Mouse (Mus musculus): ENCODE measurements around the gene Arhgap5. TPM values are rescaled to one million over a fixed set of nuclear protein-coding genes. Genes with fewer than 3 reads are reported as not detected.

Gene Arhgap5
- polyA plus RNA-seq (2015; fragmentation: Nextera tagmentation; extraction: Ambion mirVana): 26.9 and 29.4 TPM in 2 replicates

DNA sequence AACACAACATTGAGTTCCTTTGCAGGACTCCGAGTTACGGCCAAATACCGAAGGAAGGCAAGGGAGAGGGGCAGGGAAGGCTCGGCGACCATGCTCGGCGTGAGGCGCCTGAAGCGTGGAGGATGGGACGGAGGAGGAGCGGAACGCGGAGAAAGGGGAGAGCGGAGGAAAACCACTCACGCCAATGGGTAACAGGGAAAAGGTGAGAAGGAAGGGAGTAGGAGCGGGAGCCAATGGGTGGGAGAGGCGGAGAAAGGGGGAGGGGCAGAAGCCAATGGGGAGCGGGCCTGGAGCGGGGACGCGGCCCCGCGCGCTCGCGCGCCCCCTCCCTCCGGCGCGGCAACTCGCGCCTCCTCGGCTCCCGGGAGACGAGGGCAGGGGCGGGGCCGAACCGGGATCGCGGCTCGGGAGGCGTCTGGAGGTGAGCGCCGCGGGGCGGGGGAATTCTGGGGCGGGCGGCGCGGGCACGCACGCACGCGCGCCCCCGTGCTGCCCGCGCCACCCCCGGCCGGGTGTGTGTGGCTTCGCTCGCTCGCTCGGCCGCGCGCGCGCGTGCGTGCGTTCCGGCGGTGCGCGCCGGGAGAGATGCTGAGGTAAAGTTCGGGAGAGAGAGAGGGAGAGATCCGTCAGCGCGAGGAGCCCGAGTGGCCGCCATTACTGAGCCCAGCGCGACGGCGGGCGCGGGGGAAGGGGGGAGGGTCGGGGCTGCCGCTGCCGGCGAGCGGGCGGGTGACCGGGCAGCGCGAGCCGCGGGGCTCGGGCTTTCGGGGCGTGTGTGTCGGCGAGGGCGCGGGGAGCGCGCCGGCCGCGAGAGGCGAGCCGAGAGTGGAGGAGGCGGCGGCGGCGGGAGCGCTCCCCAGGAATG, at the start of gene Arhgap5:
TSS of gene Arhgap5 (plus strand) at position 517 of the 865 bp plus-strand sequence.
- 1% methylated on average over 77 of the region's 119 CpGs for WGBS
- Histone ChIP-seq H3K4me3 (peak within 1 kb of the TSS; percentile 99), H3K27ac (replicated peaks) (peak within 1 kb of the TSS; percentile 100), H3K36me3 (no peaks in the 10 kb centered on the region), H3K27me3 (replicated peaks) (no peaks in the 10 kb centered on the region), H3K4me1 (peaks cover 31% of the 10 kb centered on the region), H3K9ac (peak within 1 kb of the TSS; percentile 100), H3K9me3 (no peaks in the 10 kb centered on the region), H3K4me2 (peak within 1 kb of the TSS; percentile 78)
- peak; percentile 95 for ATAC-seq (ENCODE audit: extremely low read depth, insufficient number of reproducible peaks, low FRiP score, low TSS enrichment)

GRCm38 (mm10) chr12:52464593-52464992, 39.2 kb upstream of the Arhgap5 start:
- Histone ChIP-seq H3K27ac (replicated peaks) (no peak overlapping the region), H3K27me3 (replicated peaks) (no peaks in the 10 kb centered on the region), H3K9ac (no peak overlapping the region), H3K4me2 (no peak overlapping the region), H3K4me3 (no peak overlapping the region), H3K9me3 (no peaks in the 10 kb centered on the region), H3K36me3 (no peaks in the 10 kb centered on the region), H3K4me1 (peaks cover 6% of the 10 kb centered on the region; the same call in 1 of the 2 replicates)
- no peak for ATAC-seq (ENCODE audit: extremely low read depth, insufficient number of reproducible peaks, low FRiP score, low TSS enrichment)

GRCm38 (mm10) chr12:52471621-52472020, 32.2 kb upstream of the Arhgap5 start:
- no peak for ATAC-seq (ENCODE audit: extremely low read depth, insufficient number of reproducible peaks, low FRiP score, low TSS enrichment)
- no peak overlapping the region for H3K9ac ChIP-seq
- no peaks in the 10 kb centered on the region for H3K4me1 ChIP-seq
- WGBS: 81% methylated on average over 4 of the region's 4 CpGs
- no peak overlapping the region for H3K4me2 ChIP-seq
- H3K4me3 ChIP-seq: no peak overlapping the region
- no peak overlapping the region for H3K27ac ChIP-seq (replicated peaks)
- no peaks in the 10 kb centered on the region for H3K36me3 ChIP-seq
- no peaks in the 10 kb centered on the region for H3K9me3 ChIP-seq
- no peaks in the 10 kb centered on the region for H3K27me3 ChIP-seq (replicated peaks)

GRCm38 (mm10) chr12:52473988-52474968, 29.5 kb upstream of the Arhgap5 start:
- Histone ChIP-seq H3K4me2 (peak overlapping the region; percentile 41), H3K27me3 (replicated peaks) (no peaks in the 10 kb centered on the region), H3K9me3 (no peaks in the 10 kb centered on the region), H3K4me1 (peaks cover 8% of the 10 kb centered on the region), H3K4me3 (no peak overlapping the region), H3K9ac (no peak overlapping the region), H3K36me3 (no peaks in the 10 kb centered on the region), H3K27ac (replicated peaks) (no peak overlapping the region)
- no peak for ATAC-seq (ENCODE audit: extremely low read depth, insufficient number of reproducible peaks, low FRiP score, low TSS enrichment)
- WGBS: 55% methylated on average over 18 of the region's 18 CpGs

DNA sequence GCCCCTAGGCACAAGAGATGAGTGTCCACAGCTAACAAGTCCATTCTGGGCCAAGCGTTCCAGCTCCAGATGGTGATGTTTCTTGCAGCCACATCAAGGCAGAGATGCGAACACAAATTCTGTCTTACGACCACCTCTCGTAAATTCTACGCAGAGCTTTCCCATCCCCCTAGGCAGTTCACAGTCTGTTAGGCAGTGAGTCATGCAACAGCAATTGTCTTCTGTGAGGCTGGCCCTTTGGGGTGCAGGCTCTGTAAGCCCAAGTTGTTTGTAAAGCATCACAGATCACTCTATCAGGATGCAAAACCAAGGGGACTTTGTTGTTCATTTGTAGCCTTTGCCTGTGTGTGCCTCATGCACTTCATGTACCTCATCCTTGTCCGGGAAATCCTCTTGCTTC, 27.7 kb upstream of the Arhgap5 start:
- H3K4me2 ChIP-seq: no peak overlapping the region
- no peak overlapping the region for H3K27ac ChIP-seq (replicated peaks)
- H3K9ac ChIP-seq: no peak overlapping the region
- H3K27me3 ChIP-seq (replicated peaks): no peaks in the 10 kb centered on the region
- peaks cover 24% of the 10 kb centered on the region for H3K4me1 ChIP-seq
- no peak for ATAC-seq (ENCODE audit: extremely low read depth, insufficient number of reproducible peaks, low FRiP score, low TSS enrichment)
- no peaks in the 10 kb centered on the region for H3K36me3 ChIP-seq
- WGBS: 76% methylated on average over 6 of the region's 6 CpGs
- no peak overlapping the region for H3K4me3 ChIP-seq
- no peaks in the 10 kb centered on the region for H3K9me3 ChIP-seq

DNA sequence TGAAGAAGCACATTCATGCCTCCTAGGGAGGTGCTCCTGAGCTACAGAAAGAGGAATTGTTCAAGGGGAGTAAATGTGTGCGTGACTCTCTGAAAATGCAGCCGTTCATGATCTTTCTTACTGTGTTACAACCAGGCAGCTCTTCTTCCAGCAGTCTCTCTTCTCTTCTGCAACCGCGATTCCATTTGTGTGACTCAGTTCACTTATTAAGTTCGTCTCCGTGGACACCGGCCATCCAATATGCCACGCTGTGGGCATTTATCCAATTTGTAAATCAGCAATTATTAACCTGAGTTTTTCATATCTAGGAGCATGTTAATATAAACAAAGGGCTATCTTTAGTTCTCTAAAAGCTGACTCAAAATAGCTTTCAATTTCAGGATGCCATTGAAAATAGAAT, 25.2 kb upstream of the Arhgap5 start:
- no peaks in the 10 kb centered on the region for H3K36me3 ChIP-seq
- H3K9ac ChIP-seq: no peak overlapping the region
- H3K9me3 ChIP-seq: no peaks in the 10 kb centered on the region
- ATAC-seq (ENCODE audit: extremely low read depth, insufficient number of reproducible peaks, low FRiP score, low TSS enrichment): no peak
- no peaks in the 10 kb centered on the region for H3K27me3 ChIP-seq (replicated peaks)
- H3K4me2 ChIP-seq: no peak overlapping the region
- H3K27ac ChIP-seq (replicated peaks): no peak overlapping the region
- no peak overlapping the region for H3K4me3 ChIP-seq
- 81% methylated on average over 8 of the region's 8 CpGs for whole genome bisulfite sequencing
- peaks cover 24% of the 10 kb centered on the region for H3K4me1 ChIP-seq

- H3K27me3 ChIP-seq (replicated peaks): no peaks in the 10 kb centered on the region
- 0 out of 2 replicates have a peak overlapping the region, but pooled peaks have one; percentile 12 for H3K27ac ChIP-seq (replicated peaks)
- H3K9me3 ChIP-seq: no peaks in the 10 kb centered on the region
- ATAC-seq (ENCODE audit: extremely low read depth, insufficient number of reproducible peaks, low FRiP score, low TSS enrichment): no peak
- WGBS: 33% methylated on average over 6 of the region's 6 CpGs
- no peak overlapping the region for H3K4me2 ChIP-seq
- no peak overlapping the region for H3K9ac ChIP-seq
- H3K4me1 ChIP-seq: peaks cover 24% of the 10 kb centered on the region
- H3K4me3 ChIP-seq: no peak overlapping the region
- H3K36me3 ChIP-seq: no peaks in the 10 kb centered on the region
Observed at GRCm38 (mm10) chr12:52479323-52479722, 24.4 kb upstream of the Arhgap5 start.

DNA sequence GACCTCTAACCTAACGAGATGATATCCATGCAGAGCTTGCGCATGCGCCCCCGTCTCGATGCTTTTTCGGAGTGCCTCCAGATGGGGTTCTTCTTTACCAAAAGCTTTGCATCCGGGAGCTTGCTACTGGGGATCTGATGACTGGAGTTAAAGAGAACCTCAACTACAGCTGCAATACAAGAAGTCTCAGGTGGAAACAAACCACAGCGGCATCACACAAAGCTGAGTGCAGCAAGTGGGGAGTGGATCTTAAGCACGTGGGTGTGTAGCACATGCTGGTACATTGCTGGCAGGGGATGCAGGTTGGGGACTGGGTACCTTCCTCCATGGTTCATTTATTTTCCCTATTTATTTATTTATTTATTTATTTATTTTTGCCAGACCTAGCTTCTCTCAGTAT, 22.9 kb upstream of the Arhgap5 start:
- Histone ChIP-seq H3K4me3 (no peak overlapping the region), H3K27me3 (replicated peaks) (no peaks in the 10 kb centered on the region), H3K4me2 (no peak overlapping the region), H3K9ac (no peak overlapping the region), H3K4me1 (peaks cover 24% of the 10 kb centered on the region), H3K27ac (replicated peaks) (no peak overlapping the region), H3K36me3 (no peaks in the 10 kb centered on the region), H3K9me3 (no peaks in the 10 kb centered on the region)
- no peak for ATAC-seq (ENCODE audit: extremely low read depth, insufficient number of reproducible peaks, low FRiP score, low TSS enrichment)
- 83% methylated on average over 9 of the region's 9 CpGs for WGBS

DNA sequence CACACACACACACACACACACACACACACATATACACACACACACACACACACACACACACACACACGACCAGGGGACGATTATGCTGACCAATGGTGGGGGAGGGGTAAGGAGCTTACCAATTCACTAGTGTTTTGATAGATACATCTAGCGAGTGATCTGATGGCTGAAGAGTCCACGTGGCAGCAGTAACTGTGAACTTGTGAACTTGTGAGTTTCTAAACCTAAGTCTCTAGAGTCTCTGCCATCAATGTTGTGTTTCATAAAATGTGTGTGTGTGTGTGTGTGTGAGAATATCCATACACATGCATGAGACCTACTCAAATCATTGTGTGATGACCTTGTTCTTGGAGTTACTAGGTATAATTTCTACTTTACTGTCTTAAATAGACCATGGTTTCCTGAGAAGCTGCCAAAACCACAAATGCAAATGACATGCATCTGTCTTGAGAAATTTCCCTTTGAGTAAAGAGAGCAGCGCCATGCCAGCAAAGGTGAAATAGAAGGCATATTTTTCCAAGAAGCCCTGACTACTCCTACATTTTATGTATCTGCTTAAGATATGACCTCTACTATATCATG, 21.7 kb upstream of the Arhgap5 start:
- Histone ChIP-seq H3K4me2 (no peak overlapping the region), H3K36me3 (no peaks in the 10 kb centered on the region), H3K4me3 (no peak overlapping the region), H3K27me3 (replicated peaks) (no peaks in the 10 kb centered on the region), H3K4me1 (peaks cover 24% of the 10 kb centered on the region), H3K9me3 (no peaks in the 10 kb centered on the region), H3K9ac (no peak overlapping the region), H3K27ac (replicated peaks) (no peak overlapping the region)
- 76% methylated on average over 5 of the region's 5 CpGs for WGBS
- no peak for ATAC-seq (ENCODE audit: extremely low read depth, insufficient number of reproducible peaks, low FRiP score, low TSS enrichment)

DNA sequence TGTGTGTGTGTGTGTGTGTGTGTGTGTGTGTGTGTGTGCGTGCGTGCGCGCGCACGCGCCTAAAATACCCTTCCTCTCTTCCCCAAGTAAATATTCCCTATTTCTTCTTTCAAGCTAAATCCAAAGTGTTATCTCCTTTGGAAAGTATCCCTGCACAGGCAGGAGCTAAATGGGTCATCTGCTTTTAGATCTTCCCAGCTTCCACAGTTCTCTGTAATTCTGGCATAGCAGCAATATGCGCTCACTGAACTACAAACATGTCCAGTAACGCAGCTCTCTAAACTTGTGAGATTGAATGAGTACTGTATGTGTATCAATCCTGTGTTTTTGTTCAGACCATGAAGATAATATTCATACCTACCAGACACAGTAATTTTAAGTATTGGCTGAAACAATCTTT, 20.6 kb upstream of the Arhgap5 start:
- WGBS: 96% methylated on average over 9 of the region's 9 CpGs
- no peaks in the 10 kb centered on the region for H3K9me3 ChIP-seq
- ATAC-seq (ENCODE audit: extremely low read depth, insufficient number of reproducible peaks, low FRiP score, low TSS enrichment): no peak

More for the DNA sequence above, 20.6 kb upstream of the Arhgap5 start:
- Histone ChIP-seq H3K27ac (replicated peaks) (no peak overlapping the region), H3K36me3 (no peaks in the 10 kb centered on the region), H3K27me3 (replicated peaks) (no peaks in the 10 kb centered on the region), H3K4me3 (no peak overlapping the region), H3K4me1 (peaks cover 27% of the 10 kb centered on the region), H3K9ac (no peak overlapping the region), H3K4me2 (no peak overlapping the region)

All from heart, embryonic 13.5 days (tissue).